Mouse (Mus musculus) adrenal gland, adult 2 months (tissue): ENCODE data around the gene Magi2. TPM values are rescaled to one million over a fixed set of nuclear protein-coding genes. Genes with fewer than 3 reads are reported as not detected.
"Not testable (repeated sequence)": the region's sequence is repeated elsewhere in the genome, so short reads cannot be mapped to it uniquely, and the experiment has no call there.

Experiments used
- DNase-seq: peaks from one replicate; pipeline ENCODE4 v3.0.0; 2021
- polyA plus RNA-seq: library from polyadenylated mRNA; depleted of rRNA; stranded (reverse); fragments of >200 nt; gene quantifications from 2 replicates; pipeline ENCODE4 v1.2.3, GENCODE M21; 2012
- total RNA-seq, 2 experiments: library from RNA; stranded (reverse); gene quantifications; 2 replicates each; pipeline ENCODE4 v1.2.3; 2021

The Magi2 gene
- total and polyA plus RNA-seq, 3 experiments: 4.5 to 7.3 (median 6.7) TPM

- peak; percentile 18 for DNase-seq
Observed at GRCm38 (mm10) chr5:19429290-19429689, 202.5 kb downstream of the Magi2 start.

- DNase-seq: no peak
Observed at GRCm38 (mm10) chr5:19462541-19462940, 235.7 kb downstream of the Magi2 start.

- DNase-seq: no peak
Observed at GRCm38 (mm10) chr5:19465383-19465782, 238.5 kb downstream of the Magi2 start.

GRCm38 (mm10) chr5:19472851-19473439 lies 246.1 kb downstream of the Magi2 start:
- DNase-seq: no peak

GRCm38 (mm10) chr5:19482981-19483380 lies 256.1 kb downstream of the Magi2 start:
- peak; percentile 71 for DNase-seq

GRCm38 (mm10) chr5:19487947-19488346 lies 261.1 kb downstream of the Magi2 start:
- no peak for DNase-seq

- no peak for DNase-seq
Observed at GRCm38 (mm10) chr5:19501005-19501404, 274.2 kb downstream of the Magi2 start.

GRCm38 (mm10) chr5:19522168-19522567 lies 295.3 kb downstream of the Magi2 start:
- DNase-seq: no peak

GRCm38 (mm10) chr5:19539348-19539747 lies 312.5 kb downstream of the Magi2 start:
- no peak for DNase-seq

GRCm38 (mm10) chr5:19546424-19546823 lies 319.6 kb downstream of the Magi2 start:
- DNase-seq: no peak

GRCm38 (mm10) chr5:19546900-19547299 lies 320.1 kb downstream of the Magi2 start:
- DNase-seq: no peak

GRCm38 (mm10) chr5:19553510-19553909 lies 326.7 kb downstream of the Magi2 start:
- no peak for DNase-seq

GRCm38 (mm10) chr5:19565636-19566035 lies 338.8 kb downstream of the Magi2 start:
- no peak for DNase-seq

- DNase-seq: not testable (repeated sequence)
Observed at GRCm38 (mm10) chr5:19566136-19566535, 339.3 kb downstream of the Magi2 start.

- DNase-seq: no peak
Observed at GRCm38 (mm10) chr5:19607700-19608099, 380.9 kb downstream of the Magi2 start.

GRCm38 (mm10) chr5:19611788-19612187 lies 385.0 kb downstream of the Magi2 start:
- DNase-seq: no peak

- no peak for DNase-seq
Observed at GRCm38 (mm10) chr5:19621678-19622077, 394.8 kb downstream of the Magi2 start.

GRCm38 (mm10) chr5:19633976-19634375 lies 407.1 kb downstream of the Magi2 start:
- no peak for DNase-seq

- DNase-seq: no peak
Observed at GRCm38 (mm10) chr5:19637789-19638188, 411.0 kb downstream of the Magi2 start.

GRCm38 (mm10) chr5:19655986-19656385 lies 429.1 kb downstream of the Magi2 start:
- DNase-seq: no peak

- no peak for DNase-seq
Observed at GRCm38 (mm10) chr5:19666416-19666815, 439.6 kb downstream of the Magi2 start.

GRCm38 (mm10) chr5:19717296-19717695 lies 490.5 kb downstream of the Magi2 start:
- DNase-seq: no peak

GRCm38 (mm10) chr5:19726277-19726676 lies 499.4 kb downstream of the Magi2 start:
- DNase-seq: no peak

- no peak for DNase-seq
Observed at GRCm38 (mm10) chr5:19745376-19745775, 518.5 kb downstream of the Magi2 start.

GRCm38 (mm10) chr5:19745916-19746315 lies 519.1 kb downstream of the Magi2 start:
- no peak for DNase-seq
